Mouse (Mus musculus) kidney, adult 9 months (tissue): ENCODE measurements at regions not wholly inside any gene's neighbourhood (a gene's known extent, or its start where the extent isn't known, plus 50 kb on each side); places are given as distances from the start of the nearest gene placed in this dataset.
"Not testable (repeated sequence)": the region's sequence is repeated elsewhere in the genome, so short reads cannot be mapped to it uniquely, and the experiment has no call there.

Experiments
- DNase-seq: peaks from one replicate; pipeline ENCODE4 v3.0.0; 2022

GRCm38 (mm10) chr2:10999217-10999618 is 172.7 kb upstream of the Prkcq start:
- no peak for DNase-seq

GRCm38 (mm10) chr2:11005806-11006205 is 166.1 kb upstream of the Prkcq start:
- DNase-seq: no peak

GRCm38 (mm10) chr2:11011041-11011962 is 160.6 kb upstream of the Prkcq start:
- no peak for DNase-seq

GRCm38 (mm10) chr2:11012312-11012860 is 159.5 kb upstream of the Prkcq start:
- no peak for DNase-seq

- DNase-seq: no peak
These were observed 158.8 kb upstream of the Prkcq start for GRCm38 (mm10) chr2:11013154-11013553.

DNA sequence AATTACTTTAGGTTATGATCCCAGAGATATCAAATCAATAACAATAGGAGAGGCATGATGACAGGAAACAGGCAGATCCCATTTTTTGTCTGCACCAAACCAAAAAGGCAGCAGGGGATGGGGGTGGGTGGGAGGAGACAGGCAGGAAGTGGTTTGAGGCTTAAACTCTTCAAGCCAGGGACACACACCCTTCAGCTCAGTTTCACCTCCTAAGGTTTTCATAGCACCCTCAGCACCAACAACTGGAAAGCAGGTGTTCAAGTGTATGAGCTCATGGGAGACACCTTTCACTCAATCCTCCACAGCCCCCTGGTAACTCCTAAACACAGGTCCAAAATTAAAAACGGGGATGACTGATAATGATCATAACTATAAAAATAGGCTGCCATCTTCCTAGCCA is 155.5 kb upstream of the Prkcq start:
- no peak for DNase-seq

GRCm38 (mm10) chr2:11032891-11033290 is 139.0 kb upstream of the Prkcq start:
- DNase-seq: peak; percentile 28

DNA sequence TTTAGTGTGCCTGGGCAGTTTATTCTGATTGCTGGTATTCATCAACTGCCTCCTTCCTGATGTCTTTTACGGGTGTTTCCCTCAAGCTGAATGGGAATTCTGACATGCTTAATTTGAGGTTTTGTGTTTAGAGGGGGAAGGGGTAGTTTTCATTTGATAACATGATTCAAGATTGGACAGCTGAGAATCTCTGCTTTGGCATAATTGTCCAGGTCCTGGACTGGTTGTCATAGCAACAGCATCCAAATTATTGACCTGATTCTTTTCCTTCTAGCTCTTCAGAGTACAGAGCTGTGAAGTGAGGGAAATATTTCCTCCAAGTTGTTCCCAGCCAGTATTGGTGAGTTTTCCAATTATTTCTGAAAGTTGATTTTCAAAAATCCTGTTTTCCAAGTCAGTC is 137.7 kb upstream of the Prkcq start:
- DNase-seq: no peak

- DNase-seq: no peak
These were observed 134.6 kb upstream of the Prkcq start for GRCm38 (mm10) chr2:11037343-11037742.

GRCm38 (mm10) chr2:11038440-11038839 is 133.5 kb upstream of the Prkcq start:
- DNase-seq: no peak

DNA sequence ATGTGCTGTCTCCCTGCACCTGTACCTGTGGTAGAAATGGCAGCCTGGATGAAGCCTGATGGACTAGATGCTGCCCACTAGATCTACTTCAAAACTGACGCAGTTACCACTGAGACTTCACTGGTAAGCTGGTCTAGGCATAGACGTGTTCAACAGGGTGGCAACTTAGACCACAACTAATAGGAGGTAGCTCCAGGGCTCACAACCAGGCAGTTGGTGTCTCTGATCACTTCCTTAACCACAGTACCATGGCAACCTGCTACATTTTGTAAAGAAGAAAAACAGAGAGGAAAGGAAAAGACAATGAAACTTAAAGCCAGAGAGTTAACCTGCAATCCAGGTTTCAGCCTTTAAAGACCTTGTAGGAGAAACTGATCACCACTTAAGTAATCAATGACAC is 131.9 kb upstream of the Prkcq start:
- no peak for DNase-seq

DNA sequence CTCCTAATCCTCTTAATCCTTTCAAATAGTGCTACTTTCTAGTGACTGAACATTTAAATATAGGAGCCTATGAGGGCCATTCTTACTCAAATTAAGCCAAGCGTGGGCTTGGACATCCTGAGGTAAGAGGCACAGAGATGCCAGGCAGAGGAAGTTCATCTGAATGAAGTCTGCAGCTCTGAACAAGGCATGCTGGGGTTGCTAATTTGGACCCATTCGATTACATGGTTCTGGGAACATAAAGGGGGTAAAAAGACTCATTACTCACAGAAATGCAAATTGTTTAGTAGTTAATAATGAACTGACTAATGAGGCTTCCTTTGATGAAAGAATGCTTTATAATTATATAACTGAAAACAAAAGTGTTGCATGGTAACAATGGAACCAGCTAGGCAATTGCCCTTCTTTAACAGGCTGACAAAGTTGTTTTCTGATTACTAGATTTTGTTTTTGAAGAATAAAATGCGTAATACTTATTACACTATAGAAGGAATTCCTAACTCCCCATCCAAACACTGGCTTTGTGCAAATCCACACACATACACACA is 127.1 kb upstream of the Prkcq start:
- no peak for DNase-seq

GRCm38 (mm10) chr2:11051621-11052020 is 120.3 kb upstream of the Prkcq start:
- DNase-seq: no peak

GRCm38 (mm10) chr2:11059731-11060425 is 112.0 kb upstream of the Prkcq start:
- peak; percentile 68 for DNase-seq

DNA sequence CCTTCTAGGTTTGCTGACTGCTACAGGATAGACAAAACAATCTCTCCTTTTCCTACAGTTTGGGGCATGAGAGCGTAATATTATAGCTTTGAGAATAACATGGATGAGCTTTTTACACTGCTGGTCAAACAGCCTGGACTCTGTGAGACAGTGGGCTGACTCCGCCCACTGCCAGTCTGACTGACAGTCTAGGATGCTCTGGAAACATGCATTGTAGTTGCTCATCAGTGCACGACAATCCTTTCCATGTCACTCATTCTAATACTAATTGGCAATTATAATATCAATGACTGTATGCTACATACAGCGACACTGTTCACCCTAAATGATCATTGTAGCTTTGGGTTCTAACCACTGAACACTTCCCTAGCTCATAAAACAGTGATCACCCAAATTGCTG is 104.5 kb upstream of the Prkcq start:
- DNase-seq: no peak

- DNase-seq: no peak
These were observed 88.4 kb upstream of the Prkcq start for GRCm38 (mm10) chr2:11083536-11083935.

- peak; percentile 23 for DNase-seq
These were observed 84.9 kb upstream of the Prkcq start for GRCm38 (mm10) chr2:11086996-11087395.

DNA sequence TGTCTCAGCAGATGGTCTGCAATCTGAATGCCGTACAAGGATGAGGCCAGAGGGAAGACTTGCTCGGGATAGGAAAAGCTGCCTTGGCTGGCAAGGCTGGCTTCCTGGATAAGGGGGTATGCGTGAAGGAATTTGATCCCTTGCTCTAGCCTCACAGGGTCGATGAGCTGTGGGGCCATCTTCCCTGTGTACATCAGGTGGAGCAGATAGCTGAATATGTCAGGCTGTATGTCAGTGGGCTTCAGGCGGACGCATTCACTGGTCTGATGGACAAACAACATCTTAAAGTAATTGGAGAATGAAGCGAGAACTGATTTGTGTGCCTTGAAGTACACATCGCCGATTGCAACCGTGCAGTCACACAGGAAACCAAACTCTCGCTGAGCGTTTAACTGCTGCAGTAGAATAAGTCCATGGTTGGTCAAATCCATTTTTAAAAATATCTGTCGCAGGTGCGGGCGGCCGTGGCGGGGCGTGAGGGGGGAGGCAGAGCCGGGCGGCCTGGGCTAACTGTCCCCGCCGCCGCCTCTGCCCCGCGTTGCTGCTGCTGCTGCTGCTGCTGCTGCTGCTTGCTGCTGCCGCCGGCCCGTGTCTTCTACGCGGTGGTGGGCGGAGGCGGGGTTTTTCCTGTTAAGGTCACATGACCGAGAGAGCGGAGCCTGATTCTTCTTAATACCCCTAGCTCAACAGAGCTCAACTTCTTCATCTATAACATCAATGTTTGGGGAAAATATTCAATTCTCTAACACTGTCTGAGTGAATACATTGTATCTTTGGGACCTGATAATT is 71.9 kb upstream of the Prkcq start:
- DNase-seq: not testable (repeated sequence)

GRCm38 (mm10) chr2:11113191-11113590 is 58.7 kb upstream of the Prkcq start:
- DNase-seq: peak; percentile 79

GRCm38 (mm10) chr2:11118625-11119024 is 53.3 kb upstream of the Prkcq start:
- DNase-seq: no peak

GRCm38 (mm10) chr2:11119301-11119700 is 52.6 kb upstream of the Prkcq start:
- peak; percentile 52 for DNase-seq
